Mouse (Mus musculus) liver, adult 2 months (tissue): ENCODE data around the gene Glis3. TPM values are rescaled to one million over a fixed set of nuclear protein-coding genes. Genes with fewer than 3 reads are reported as not detected.
A peak's percentile ranks its signal among the peaks of the same experiment; 100 is the strongest.

Experiments
- DNase-seq: peaks from one replicate; pipeline ENCODE4 v3.0.0-alpha.2; 2011; ENCODE audit warnings: low read depth, low spot score; ENCODE audit errors: extremely low read depth
- H3K27ac ChIP-seq: fragments of 200-500 bp; replicated peaks from 2 replicates; pipeline ENCODE4 v1.5.1; 2012; ENCODE audit warnings: low read depth, mild to moderate bottlenecking, control low read depth, inconsistent platforms, low read length; ENCODE audit not compliant: insufficient read depth
- H3K27me3 ChIP-seq: fragments of 200-500 bp; 2 replicates; pipeline ENCODE4 v1.6.1; 2012; ENCODE audit warnings: mild to moderate bottlenecking, moderate library complexity, low read length, inconsistent platforms; ENCODE audit not compliant: control insufficient read depth, insufficient read depth
- H3K36me3 ChIP-seq: fragments of 200-500 bp; 2 replicates; pipeline ENCODE4 v1.6.1; 2012; ENCODE audit warnings: low read length, inconsistent platforms; ENCODE audit not compliant: control insufficient read depth, insufficient read depth
- H3K4me1 ChIP-seq: fragments of 200-500 bp; 2 replicates; pipeline ENCODE4 v1.6.1; 2011; ENCODE audit warnings: low read length; ENCODE audit not compliant: control insufficient read depth, insufficient read depth
- H3K4me3 ChIP-seq: fragments of 200-500 bp; 2 replicates; pipeline ENCODE4 v1.5.1; 2011; ENCODE audit warnings: low read depth, mild to moderate bottlenecking, control low read depth, low read length, moderate library complexity; ENCODE audit not compliant: insufficient read depth
- H3K79me2 ChIP-seq: fragments of 200-500 bp; 2 replicates; pipeline ENCODE4 v1.6.1; 2012; ENCODE audit warnings: inconsistent platforms, mild to moderate bottlenecking, low read length, moderate library complexity; ENCODE audit not compliant: control insufficient read depth, insufficient read depth
- H3K9ac ChIP-seq: fragments of 200-500 bp; 2 replicates; pipeline ENCODE4 v1.6.1; 2012; ENCODE audit warnings: low read depth, mild to moderate bottlenecking, control low read depth, inconsistent platforms, low read length
- CTCF ChIP-seq: fragments of 200-500 bp; IDR thresholded peaks from 2 replicates; pipeline ENCODE4 v1.5.1; 2011; ENCODE audit warnings: low read depth, low read length, control low read depth
- POLR2A ChIP-seq: fragments of 200-500 bp; IDR thresholded peaks from 2 replicates; pipeline ENCODE4 v1.6.1; 2011; ENCODE audit warnings: low read length, control low read depth; ENCODE audit not compliant: insufficient read depth; ENCODE audit errors: extremely low read depth
- WGBS: fragments of 180-500 bp; shearing (Covaris S2); methylation state at CpG from one replicate; pipeline ENCODE4 v1.1.7; 2018; 5-methylcytosine and 5-hydroxymethylcytosine counted together
- polyA plus RNA-seq: library from polyadenylated mRNA; depleted of rRNA; stranded (reverse); fragments of >200 nt; gene quantifications from 2 replicates; pipeline ENCODE4 v1.2.3, GENCODE M21; 2012
- total RNA-seq: library from RNA; depleted of rRNA; stranded (reverse); fragments of >200 nt; gene quantifications from 2 replicates; pipeline ENCODE4 v1.2.3, GENCODE M21; 2014

The Glis3 gene
- total and polyA plus RNA-seq, 2 experiments: 0.37 to 0.43 TPM

DNA sequence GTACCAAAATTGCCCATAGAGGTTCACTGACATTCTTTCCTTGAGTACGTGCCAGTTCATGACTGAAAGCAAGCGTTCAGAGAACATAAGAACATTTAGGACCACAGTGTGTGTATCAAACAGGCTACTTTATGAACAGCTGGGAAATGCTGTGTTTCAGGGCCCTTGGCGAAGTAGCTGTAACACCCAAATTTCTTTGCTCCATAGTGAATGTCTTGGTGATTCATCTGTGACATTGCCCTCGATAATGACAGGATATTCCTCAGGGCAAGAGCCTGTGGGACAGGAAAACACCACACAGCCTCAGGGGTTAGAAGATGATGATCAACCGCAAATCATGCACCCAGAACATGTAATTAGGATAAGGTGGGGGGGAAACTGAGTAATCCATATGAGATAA, 161.6 kb downstream of the Glis3 start:
- WGBS: 87% methylated on average over 5 of the region's 5 CpGs
- Histone ChIP-seq H3K4me1 (peaks cover 4% of the 10 kb centered on the region; the same call in 1 of the 2 replicates), H3K9ac (no peak overlapping the region), H3K4me3 (no peak overlapping the region), H3K27ac (no peak overlapping the region), H3K79me2 (no peaks in the 10 kb centered on the region), H3K27me3 (peaks cover 3% of the 10 kb centered on the region; the same call in 1 of the 2 replicates), H3K36me3 (no peaks in the 10 kb centered on the region)
- TF ChIP-seq CTCF (no peak), POLR2A (no peak)
- peak; percentile 5 for DNase-seq

- H3K79me2 ChIP-seq: no peaks in the 10 kb centered on the region
- no peak overlapping the region for H3K9ac ChIP-seq
- H3K4me1 ChIP-seq: peaks cover 4% of the 10 kb centered on the region; the same call in 1 of the 2 replicates
- no peaks in the 10 kb centered on the region for H3K36me3 ChIP-seq
- no peak overlapping the region for H3K27ac ChIP-seq
- no peak for DNase-seq
- peaks cover 3% of the 10 kb centered on the region; the same call in 1 of the 2 replicates for H3K27me3 ChIP-seq
- WGBS: 67% methylated on average over 9 of the region's 9 CpGs
- TF ChIP-seq CTCF (no peak), POLR2A (no peak)
- H3K4me3 ChIP-seq: no peak overlapping the region
Observed at GRCm38 (mm10) chr19:28517464-28518080, 162.3 kb downstream of the Glis3 start.

DNA sequence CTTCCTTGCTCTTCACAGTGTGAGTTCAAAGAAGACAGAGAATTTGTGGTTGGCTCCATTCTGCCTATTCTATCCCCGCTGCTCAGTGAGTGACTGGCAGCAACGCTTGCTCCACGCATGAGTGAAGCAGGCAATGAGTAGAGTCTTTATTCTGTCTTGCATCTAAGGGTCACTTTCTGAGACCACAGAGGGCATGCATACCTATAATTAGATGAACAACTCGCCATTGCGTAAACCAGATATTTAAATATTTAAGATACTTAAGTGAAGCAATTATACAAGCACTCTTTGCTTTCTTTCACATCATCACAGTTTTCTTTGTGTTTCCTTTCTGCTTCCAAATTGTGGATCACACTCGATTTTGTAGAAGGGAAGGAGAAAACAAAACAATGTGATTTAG, 163.4 kb downstream of the Glis3 start:
- TF ChIP-seq CTCF (no peak), POLR2A (no peak)
- 87% methylated on average over 6 of the region's 6 CpGs for WGBS

DNA sequence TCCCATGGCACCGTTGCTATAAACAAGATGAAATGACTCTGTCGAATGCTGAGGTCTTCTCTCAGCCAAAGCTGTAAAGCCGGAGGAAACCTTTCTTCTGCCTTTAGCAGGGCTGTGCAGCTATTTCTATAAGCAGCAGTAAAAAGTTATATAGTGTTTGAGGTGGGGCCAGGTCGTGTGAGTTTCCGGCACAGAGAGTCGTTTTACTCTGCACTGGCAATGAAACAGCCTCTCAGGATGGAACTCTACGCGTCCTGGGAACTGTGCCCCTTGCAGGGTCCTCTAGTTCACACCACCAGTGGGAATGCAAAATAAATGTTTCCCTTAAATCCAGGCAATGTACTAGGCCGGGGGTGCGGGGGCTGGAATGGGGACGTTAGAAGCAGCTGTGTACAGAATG, 167.4 kb downstream of the Glis3 start:
- Histone ChIP-seq H3K79me2 (no peaks in the 10 kb centered on the region), H3K27ac (no peak overlapping the region), H3K36me3 (no peaks in the 10 kb centered on the region), H3K9ac (no peak overlapping the region), H3K4me3 (no peak overlapping the region), H3K27me3 (no peaks in the 10 kb centered on the region), H3K4me1 (no peaks in the 10 kb centered on the region)
- no peak for TF ChIP-seq CTCF
- TF ChIP-seq POLR2A: no peak
- WGBS: 90% methylated on average over 11 of the region's 11 CpGs
- no peak for DNase-seq

More for the DNA sequence above, 163.4 kb downstream of the Glis3 start:
- H3K4me3 ChIP-seq: no peak overlapping the region
- no peak overlapping the region for H3K27ac ChIP-seq
- no peaks in the 10 kb centered on the region for H3K36me3 ChIP-seq
- H3K79me2 ChIP-seq: no peaks in the 10 kb centered on the region
- peaks cover 4% of the 10 kb centered on the region; the same call in 1 of the 2 replicates for H3K4me1 ChIP-seq
- peaks cover 3% of the 10 kb centered on the region; the same call in 1 of the 2 replicates for H3K27me3 ChIP-seq
- DNase-seq: no peak
- H3K9ac ChIP-seq: no peak overlapping the region

DNA sequence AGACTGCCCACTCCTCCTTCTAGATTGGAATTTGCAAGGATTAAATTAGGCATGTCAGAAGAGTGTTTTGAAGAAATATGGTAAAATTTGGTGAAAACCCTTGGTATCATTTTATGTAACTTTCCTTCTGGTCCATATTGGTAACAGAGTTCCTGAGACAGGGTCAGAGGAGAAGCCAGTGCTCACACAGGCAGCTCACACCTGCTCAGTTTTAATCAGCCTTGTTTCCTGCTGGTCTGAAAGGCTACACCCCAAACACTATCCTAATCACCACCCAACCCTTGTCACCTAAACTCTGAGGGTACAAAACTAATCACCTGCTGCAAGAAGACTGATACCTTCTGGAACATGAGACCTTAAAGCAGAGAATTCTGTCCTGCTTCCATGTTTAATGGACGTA, 168.0 kb downstream of the Glis3 start:
- H3K9ac ChIP-seq: no peak overlapping the region
- no peak overlapping the region for H3K4me3 ChIP-seq
- TF ChIP-seq POLR2A (no peak), CTCF (no peak)
- H3K27me3 ChIP-seq: no peaks in the 10 kb centered on the region
- H3K27ac ChIP-seq: no peak overlapping the region
- WGBS: 96% methylated on average over 1 of the region's 1 CpGs
- H3K79me2 ChIP-seq: no peaks in the 10 kb centered on the region
- H3K4me1 ChIP-seq: no peaks in the 10 kb centered on the region
- no peaks in the 10 kb centered on the region for H3K36me3 ChIP-seq
- DNase-seq: no peak

DNA sequence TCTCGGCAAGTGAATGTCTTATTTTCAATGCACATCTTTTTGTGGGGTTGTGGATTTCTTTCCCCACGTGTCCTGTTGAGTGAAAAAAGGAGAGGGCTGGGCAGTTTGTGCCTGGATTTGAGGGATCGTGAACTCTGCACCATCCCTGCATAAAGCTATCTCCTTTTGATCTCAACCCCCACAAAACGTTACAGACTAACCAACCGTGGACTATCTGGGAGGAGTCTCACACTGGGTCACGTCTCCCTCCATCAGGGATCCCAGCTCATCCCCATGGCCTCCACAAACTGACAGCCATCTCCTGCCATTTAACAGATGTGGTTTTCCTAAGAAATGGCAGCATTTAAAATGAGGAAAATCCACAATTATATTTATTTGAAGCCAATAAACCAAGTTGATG, 174.5 kb downstream of the Glis3 start:
- no peak for DNase-seq
- Histone ChIP-seq H3K4me3 (no peak overlapping the region), H3K4me1 (no peaks in the 10 kb centered on the region), H3K27me3 (no peaks in the 10 kb centered on the region), H3K79me2 (no peaks in the 10 kb centered on the region), H3K9ac (no peak overlapping the region), H3K36me3 (no peaks in the 10 kb centered on the region), H3K27ac (no peak overlapping the region)
- TF ChIP-seq CTCF: no peak
- TF ChIP-seq POLR2A: no peak
- WGBS: 54% methylated on average over 6 of the region's 6 CpGs
